Mouse (Mus musculus) liver, adult 2 months (tissue): ENCODE measurements around the gene Tomm6. TPM values are rescaled to one million over a fixed set of nuclear protein-coding genes. Genes with fewer than 3 reads are reported as not detected.
A peak's percentile ranks its signal among the peaks of the same experiment; 100 is the strongest.

Experiments
- DNase-seq: peaks from one replicate; pipeline ENCODE4 v3.0.0-alpha.2; 2011; ENCODE audit warnings: low read depth, low spot score; ENCODE audit errors: extremely low read depth
- H3K27ac ChIP-seq: fragments of 200-500 bp; replicated peaks from 2 replicates; pipeline ENCODE4 v1.5.1; 2012; ENCODE audit warnings: low read depth, mild to moderate bottlenecking, control low read depth, inconsistent platforms, low read length; ENCODE audit not compliant: insufficient read depth
- H3K27me3 ChIP-seq: fragments of 200-500 bp; 2 replicates; pipeline ENCODE4 v1.6.1; 2012; ENCODE audit warnings: mild to moderate bottlenecking, moderate library complexity, low read length, inconsistent platforms; ENCODE audit not compliant: control insufficient read depth, insufficient read depth
- H3K36me3 ChIP-seq: fragments of 200-500 bp; 2 replicates; pipeline ENCODE4 v1.6.1; 2012; ENCODE audit warnings: low read length, inconsistent platforms; ENCODE audit not compliant: control insufficient read depth, insufficient read depth
- H3K4me1 ChIP-seq: fragments of 200-500 bp; 2 replicates; pipeline ENCODE4 v1.6.1; 2011; ENCODE audit warnings: low read length; ENCODE audit not compliant: control insufficient read depth, insufficient read depth
- H3K4me3 ChIP-seq: fragments of 200-500 bp; 2 replicates; pipeline ENCODE4 v1.5.1; 2011; ENCODE audit warnings: low read depth, mild to moderate bottlenecking, control low read depth, low read length, moderate library complexity; ENCODE audit not compliant: insufficient read depth
- H3K79me2 ChIP-seq: fragments of 200-500 bp; 2 replicates; pipeline ENCODE4 v1.6.1; 2012; ENCODE audit warnings: inconsistent platforms, mild to moderate bottlenecking, low read length, moderate library complexity; ENCODE audit not compliant: control insufficient read depth, insufficient read depth
- H3K9ac ChIP-seq: fragments of 200-500 bp; 2 replicates; pipeline ENCODE4 v1.6.1; 2012; ENCODE audit warnings: low read depth, mild to moderate bottlenecking, control low read depth, inconsistent platforms, low read length
- CTCF ChIP-seq: fragments of 200-500 bp; IDR thresholded peaks from 2 replicates; pipeline ENCODE4 v1.5.1; 2011; ENCODE audit warnings: low read depth, low read length, control low read depth
- POLR2A ChIP-seq: fragments of 200-500 bp; IDR thresholded peaks from 2 replicates; pipeline ENCODE4 v1.6.1; 2011; ENCODE audit warnings: low read length, control low read depth; ENCODE audit not compliant: insufficient read depth; ENCODE audit errors: extremely low read depth
- WGBS: fragments of 180-500 bp; shearing (Covaris S2); methylation state at CpG from one replicate; pipeline ENCODE4 v1.1.7; 2018; 5-methylcytosine and 5-hydroxymethylcytosine counted together
- polyA plus RNA-seq: library from polyadenylated mRNA; depleted of rRNA; stranded (reverse); fragments of >200 nt; gene quantifications from 2 replicates; pipeline ENCODE4 v1.2.3, GENCODE M21; 2012
- total RNA-seq: library from RNA; depleted of rRNA; stranded (reverse); fragments of >200 nt; gene quantifications from 2 replicates; pipeline ENCODE4 v1.2.3, GENCODE M21; 2014

Gene Tomm6
- total and polyA plus RNA-seq, 2 experiments: 30.6 to 97.6 TPM

GRCm38 (mm10) chr17:47701793-47702192 lies 13.6 kb upstream of the Tomm6 start:
- Histone ChIP-seq H3K9ac (no peak overlapping the region), H3K4me3 (no peak overlapping the region), H3K36me3 (peaks cover 2% of the 10 kb centered on the region; the same call in 1 of the 2 replicates), H3K79me2 (no peaks in the 10 kb centered on the region), H3K4me1 (no peaks in the 10 kb centered on the region), H3K27me3 (no peaks in the 10 kb centered on the region), H3K27ac (no peak overlapping the region)
- no peak for TF ChIP-seq POLR2A
- no peak for DNase-seq
- WGBS: 92% methylated on average over 9 of the region's 9 CpGs

GRCm38 (mm10) chr17:47699055-47699454 lies 10.9 kb upstream of the Tomm6 start:
- H3K27ac ChIP-seq: no peak overlapping the region
- no peak overlapping the region for H3K9ac ChIP-seq
- peaks cover 2% of the 10 kb centered on the region; the same call in 1 of the 2 replicates for H3K36me3 ChIP-seq
- H3K27me3 ChIP-seq: no peaks in the 10 kb centered on the region
- TF ChIP-seq CTCF (no peak), POLR2A (no peak)
- no peaks in the 10 kb centered on the region; the same call in 1 of the 2 replicates for H3K79me2 ChIP-seq
- 54% methylated on average over 2 of the region's 2 CpGs for WGBS
- peaks cover 5% of the 10 kb centered on the region for H3K4me1 ChIP-seq
- H3K4me3 ChIP-seq: no peak overlapping the region
- peak; percentile 27 for DNase-seq

- 80% methylated on average over 10 of the region's 10 CpGs for WGBS
- H3K27me3 ChIP-seq: no peaks in the 10 kb centered on the region
- no peak overlapping the region for H3K27ac ChIP-seq
These were observed 10.0 kb upstream of the Tomm6 start for GRCm38 (mm10) chr17:47698156-47698555.

GRCm38 (mm10) chr17:47695337-47695710 lies 7.1 kb upstream of the Tomm6 start:
- Histone ChIP-seq H3K36me3 (no peaks in the 10 kb centered on the region), H3K4me1 (peaks cover 6% of the 10 kb centered on the region), H3K27me3 (no peaks in the 10 kb centered on the region), H3K9ac (peak overlapping the region; percentile 88), H3K79me2 (no peaks in the 10 kb centered on the region; the same call in 1 of the 2 replicates), H3K4me3 (peak overlapping the region; percentile 72), H3K27ac (0 out of 2 replicates have a peak overlapping the region, but pooled peaks have one; percentile 5)
- WGBS: under 1% methylated on average over 23 of the region's 23 CpGs
- no peak for TF ChIP-seq POLR2A
- TF ChIP-seq CTCF: no peak
- DNase-seq: no peak

More at GRCm38 (mm10) chr17:47698156-47698555, 10.0 kb upstream of the Tomm6 start:
- Histone ChIP-seq H3K4me3 (no peak overlapping the region), H3K9ac (no peak overlapping the region), H3K4me1 (peaks cover 6% of the 10 kb centered on the region), H3K79me2 (no peaks in the 10 kb centered on the region; the same call in 1 of the 2 replicates), H3K36me3 (peaks cover 2% of the 10 kb centered on the region; the same call in 1 of the 2 replicates)
- DNase-seq: no peak
- TF ChIP-seq POLR2A: no peak
- no peak for TF ChIP-seq CTCF

- no peaks in the 10 kb centered on the region; the same call in 1 of the 2 replicates for H3K79me2 ChIP-seq
- DNase-seq: peak; percentile 84
- under 1% methylated on average over 77 of the region's 82 CpGs for WGBS
- TF ChIP-seq CTCF (peak; percentile 85), POLR2A (0 out of 2 replicates have a peak, but pooled peaks have one; percentile 33)
- no peaks in the 10 kb centered on the region for H3K36me3 ChIP-seq
- peaks cover 6% of the 10 kb centered on the region for H3K4me1 ChIP-seq
- H3K4me3 ChIP-seq: peak within 1 kb of the TSS; percentile 72
- H3K27ac ChIP-seq: peak within 1 kb of the TSS; percentile 81
- H3K9ac ChIP-seq: peak within 1 kb of the TSS; percentile 88
- no peaks in the 10 kb centered on the region for H3K27me3 ChIP-seq
These were observed 6.5 kb upstream of the Tomm6 start, which contains the start of gene Prickle4 for GRCm38 (mm10) chr17:47694503-47695336. Gene Prickle4 (minus strand): TSS chr17:47694736.

GRCm38 (mm10) chr17:47694442-47694502 lies 6.1 kb upstream of the Tomm6 start, which contains the start of gene Gm21981:
Gene Gm21981 (minus strand): TSS chr17:47694455.
- H3K9ac ChIP-seq: peak within 1 kb of the TSS; percentile 88
- H3K4me1 ChIP-seq: peaks cover 6% of the 10 kb centered on the region
- peak within 1 kb of the TSS; percentile 72 for H3K4me3 ChIP-seq
- TF ChIP-seq CTCF (no peak), POLR2A (no peak)
- peak within 1 kb of the TSS; percentile 81 for H3K27ac ChIP-seq
- H3K36me3 ChIP-seq: no peaks in the 10 kb centered on the region
- no peaks in the 10 kb centered on the region; the same call in 1 of the 2 replicates for H3K79me2 ChIP-seq
- H3K27me3 ChIP-seq: no peaks in the 10 kb centered on the region
- DNase-seq: no peak
- 2% methylated on average over 3 of the region's 3 CpGs for WGBS
